Mouse (Mus musculus): Measurements from ENCODE around the gene Rassf5. TPM values are rescaled to one million over a fixed set of nuclear protein-coding genes. Genes with fewer than 3 reads are reported as not detected.

Rassf5 gene
- polyA plus RNA-seq, 1 experiment from 2014 or later = 1.7 TPM

GRCm38 (mm10) chr1:131185821-131186506 is 59.1 kb downstream of the Rassf5 start:
- Histone ChIP-seq H3K9me3 (no peaks in the 10 kb centered on the region), H3K4me2 (no peak overlapping the region), H3K27me3 (no peaks in the 10 kb centered on the region), H3K27ac (no peak overlapping the region), H3K4me1 (peaks cover 3% of the 10 kb centered on the region; the same call in 1 of the 2 replicates), H3K9ac (no peak overlapping the region), H3K36me3 (0 out of 2 replicates have a peak, but pooled peaks cover 2% of the 10 kb centered on the region), H3K4me3 (no peak overlapping the region)
- 69% methylated on average over 13 of the region's 13 CpGs for WGBS
- ATAC-seq (ENCODE audit: insufficient number of reproducible peaks, insufficient read depth, low FRiP score, low TSS enrichment, low read depth) = no peak

GRCm38 (mm10) chr1:131184956-131185660 is 60.0 kb downstream of the Rassf5 start:
- no peak for ATAC-seq (ENCODE audit: insufficient number of reproducible peaks, insufficient read depth, low FRiP score, low TSS enrichment, low read depth)
- H3K36me3 ChIP-seq = peaks cover 10% of the 10 kb centered on the region; the same call in 1 of the 2 replicates
- H3K27ac ChIP-seq = no peak overlapping the region
- H3K9me3 ChIP-seq = no peaks in the 10 kb centered on the region
- H3K4me2 ChIP-seq = no peak overlapping the region
- H3K9ac ChIP-seq = no peak overlapping the region
- no peaks in the 10 kb centered on the region for H3K27me3 ChIP-seq
- H3K4me3 ChIP-seq = no peak overlapping the region
- peaks cover 3% of the 10 kb centered on the region; the same call in 1 of the 2 replicates for H3K4me1 ChIP-seq
- 69% methylated on average over 8 of the region's 8 CpGs for WGBS

GRCm38 (mm10) chr1:131184253-131184955 is 60.7 kb downstream of the Rassf5 start:
- H3K9ac ChIP-seq = no peak overlapping the region
- H3K4me1 ChIP-seq = peaks cover 3% of the 10 kb centered on the region; the same call in 1 of the 2 replicates
- no peak overlapping the region for H3K27ac ChIP-seq
- no peaks in the 10 kb centered on the region for H3K9me3 ChIP-seq
- no peak overlapping the region for H3K4me3 ChIP-seq
- WGBS = 66% methylated on average over 9 of the region's 9 CpGs
- ATAC-seq (ENCODE audit: insufficient number of reproducible peaks, insufficient read depth, low FRiP score, low TSS enrichment, low read depth) = no peak
- no peak overlapping the region for H3K4me2 ChIP-seq
- H3K27me3 ChIP-seq = no peaks in the 10 kb centered on the region
- H3K36me3 ChIP-seq = peaks cover 16% of the 10 kb centered on the region

- H3K36me3 ChIP-seq = peaks cover 23% of the 10 kb centered on the region
- H3K9ac ChIP-seq = no peak overlapping the region
- H3K27ac ChIP-seq = no peak overlapping the region
- no peak overlapping the region for H3K4me2 ChIP-seq
- 87% methylated on average over 7 of the region's 7 CpGs for WGBS
- H3K9me3 ChIP-seq = no peaks in the 10 kb centered on the region
- no peaks in the 10 kb centered on the region for H3K27me3 ChIP-seq
- no peak overlapping the region for H3K4me3 ChIP-seq
- no peak for ATAC-seq (ENCODE audit: insufficient number of reproducible peaks, insufficient read depth, low FRiP score, low TSS enrichment, low read depth)
- H3K4me1 ChIP-seq = peaks cover 3% of the 10 kb centered on the region; the same call in 1 of the 2 replicates
Measured at GRCm38 (mm10) chr1:131183201-131183600, 61.9 kb downstream of the Rassf5 start.

GRCm38 (mm10) chr1:131181642-131182527 is 63.2 kb downstream of the Rassf5 start:
- Histone ChIP-seq H3K27ac (no peak overlapping the region), H3K27me3 (no peaks in the 10 kb centered on the region)

GRCm38 (mm10) chr1:131180386-131180785 is 64.7 kb downstream of the Rassf5 start:
- no peak overlapping the region for H3K27ac ChIP-seq
- H3K4me1 ChIP-seq = peaks cover 3% of the 10 kb centered on the region; the same call in 1 of the 2 replicates
- peaks cover 50% of the 10 kb centered on the region for H3K36me3 ChIP-seq
- no peak overlapping the region for H3K4me3 ChIP-seq
- no peaks in the 10 kb centered on the region for H3K27me3 ChIP-seq
- WGBS = 87% methylated on average over 7 of the region's 7 CpGs
- no peak overlapping the region for H3K9ac ChIP-seq
- no peak for ATAC-seq (ENCODE audit: insufficient number of reproducible peaks, insufficient read depth, low FRiP score, low TSS enrichment, low read depth)
- no peak overlapping the region for H3K4me2 ChIP-seq
- H3K9me3 ChIP-seq = no peaks in the 10 kb centered on the region

More at GRCm38 (mm10) chr1:131181642-131182527, 63.2 kb downstream of the Rassf5 start:
- Histone ChIP-seq H3K4me2 (no peak overlapping the region), H3K9ac (no peak overlapping the region), H3K4me1 (peaks cover 3% of the 10 kb centered on the region; the same call in 1 of the 2 replicates), H3K4me3 (no peak overlapping the region), H3K36me3 (peaks cover 36% of the 10 kb centered on the region), H3K9me3 (no peaks in the 10 kb centered on the region)
- 68% methylated on average over 9 of the region's 9 CpGs for WGBS
- ATAC-seq (ENCODE audit: insufficient number of reproducible peaks, insufficient read depth, low FRiP score, low TSS enrichment, low read depth) = no peak

- H3K27me3 ChIP-seq = no peaks in the 10 kb centered on the region
- no peak for ATAC-seq (ENCODE audit: insufficient number of reproducible peaks, insufficient read depth, low FRiP score, low TSS enrichment, low read depth)
- H3K27ac ChIP-seq = no peak overlapping the region
- no peaks in the 10 kb centered on the region for H3K4me1 ChIP-seq
- 72% methylated on average over 5 of the region's 5 CpGs for WGBS
- H3K9ac ChIP-seq = no peak overlapping the region
- no peak overlapping the region for H3K4me3 ChIP-seq
- H3K4me2 ChIP-seq = no peak overlapping the region
- no peaks in the 10 kb centered on the region for H3K9me3 ChIP-seq
- peaks cover 73% of the 10 kb centered on the region for H3K36me3 ChIP-seq
Measured at GRCm38 (mm10) chr1:131178083-131178482, 67.0 kb downstream of the Rassf5 start.

GRCm38 (mm10) chr1:131177249-131177648 is 67.8 kb downstream of the Rassf5 start:
- Histone ChIP-seq H3K4me3 (no peak overlapping the region), H3K4me1 (no peaks in the 10 kb centered on the region), H3K27me3 (no peaks in the 10 kb centered on the region), H3K9ac (no peak overlapping the region), H3K27ac (no peak overlapping the region), H3K9me3 (no peaks in the 10 kb centered on the region), H3K4me2 (no peak overlapping the region), H3K36me3 (peaks cover 81% of the 10 kb centered on the region)
- no peak for ATAC-seq (ENCODE audit: insufficient number of reproducible peaks, insufficient read depth, low FRiP score, low TSS enrichment, low read depth)
- 70% methylated on average over 4 of the region's 4 CpGs for WGBS

GRCm38 (mm10) chr1:131175819-131176218 is 69.2 kb downstream of the Rassf5 start:
- H3K4me1 ChIP-seq = no peaks in the 10 kb centered on the region
- no peaks in the 10 kb centered on the region for H3K9me3 ChIP-seq
- no peak overlapping the region for H3K27ac ChIP-seq
- H3K36me3 ChIP-seq = peaks cover 92% of the 10 kb centered on the region
- 93% methylated on average over 8 of the region's 8 CpGs for WGBS
- no peak for ATAC-seq (ENCODE audit: insufficient number of reproducible peaks, insufficient read depth, low FRiP score, low TSS enrichment, low read depth)
- H3K9ac ChIP-seq = no peak overlapping the region
- H3K4me3 ChIP-seq = no peak overlapping the region
- no peak overlapping the region for H3K4me2 ChIP-seq
- no peaks in the 10 kb centered on the region for H3K27me3 ChIP-seq

GRCm38 (mm10) chr1:131175189-131175588 is 69.9 kb downstream of the Rassf5 start:
- no peaks in the 10 kb centered on the region for H3K9me3 ChIP-seq
- ATAC-seq (ENCODE audit: insufficient number of reproducible peaks, insufficient read depth, low FRiP score, low TSS enrichment, low read depth) = no peak
- no peak overlapping the region for H3K9ac ChIP-seq
- WGBS = 96% methylated on average over 1 of the region's 1 CpGs
- no peak overlapping the region for H3K27ac ChIP-seq
- peaks cover 92% of the 10 kb centered on the region for H3K36me3 ChIP-seq
- no peak overlapping the region for H3K4me3 ChIP-seq
- no peak overlapping the region for H3K4me2 ChIP-seq
- H3K27me3 ChIP-seq = no peaks in the 10 kb centered on the region
- no peaks in the 10 kb centered on the region for H3K4me1 ChIP-seq

Measured in embryonic facial prominence, embryonic 13.5 days (tissue).